Mouse (Mus musculus) regulatory T cell (primary cell): ENCODE results near the gene Gm28308.

Experiments
- in situ Hi-C: fragments of 300-600 bp; cut with MboI, MseI; formaldehyde crosslinking; loops from one replicate; pipeline ENCODE4 v1.15.1; 2025; ENCODE audit warnings: high pct_unique_total_duplicates

Gm28308 gene

GRCm38 (mm10) chr6:52233546-52234427 is 20.6 kb upstream of the Gm28308 start:
- in situ Hi-C loops: no loop called here

GRCm38 (mm10) chr6:52232984-52233545 is 19.9 kb upstream of the Gm28308 start:
- in situ Hi-C loops: no loop called here

DNA sequence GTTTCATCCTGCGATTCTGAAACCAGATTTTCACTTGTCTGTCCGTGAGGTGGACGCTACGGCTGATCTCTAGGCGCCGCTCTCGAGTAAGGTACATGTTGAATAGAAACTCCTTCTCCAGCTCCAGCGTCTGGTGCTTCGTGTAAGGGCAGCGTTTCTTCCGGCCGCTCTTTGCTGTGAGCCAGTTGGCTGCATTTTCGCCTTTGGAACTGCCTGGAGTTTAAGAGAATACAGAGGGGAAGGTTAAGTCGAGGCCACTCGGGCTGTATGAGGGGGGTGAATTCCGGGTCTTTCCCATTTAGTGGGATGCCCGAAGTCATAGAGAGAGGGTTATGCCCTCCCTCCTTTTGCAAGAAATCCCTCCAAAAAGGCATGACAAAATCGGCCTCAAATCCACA is 19.4 kb upstream of the Gm28308 start:
- in situ Hi-C loops: no loop called here

DNA sequence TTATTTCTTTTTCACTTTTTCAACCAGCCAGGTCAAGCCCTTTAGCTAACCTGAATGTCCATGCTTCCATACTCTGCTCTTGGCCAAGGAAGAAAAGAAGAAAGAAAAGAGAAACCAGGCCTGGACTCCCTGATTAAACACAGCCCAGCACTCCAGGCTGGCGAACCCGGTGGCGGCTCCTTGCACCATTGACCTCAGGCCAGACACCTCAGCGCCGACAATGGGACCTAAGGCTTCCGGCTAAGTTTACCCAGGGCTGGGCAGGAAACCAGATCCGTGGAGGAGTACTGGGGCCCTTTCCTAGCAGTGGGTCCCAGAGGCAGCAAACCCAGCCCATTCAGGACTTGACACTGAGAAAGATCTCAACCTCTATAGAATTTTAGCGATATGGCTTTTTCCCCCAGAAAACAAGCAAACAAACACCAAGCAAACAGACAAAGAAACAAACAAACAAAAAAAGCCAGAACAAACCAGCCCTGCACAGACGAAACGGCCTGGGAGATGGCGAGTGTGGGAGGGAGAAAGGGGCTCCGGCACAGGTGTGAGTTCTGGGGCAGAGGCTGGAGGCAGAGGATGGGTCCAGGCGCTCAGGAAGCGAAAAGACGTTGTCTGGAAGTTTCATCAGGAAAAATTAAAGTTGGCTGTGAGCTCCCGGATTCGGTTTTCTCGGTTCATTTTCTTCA is 18.9 kb upstream of the Gm28308 start:
- in situ Hi-C loops: no loop called here

- in situ Hi-C loops: no loop called here
Observed at GRCm38 (mm10) chr6:52230516-52231165, 17.5 kb upstream of the Gm28308 start, which contains the start of gene Hoxa9. Gene Hoxa9, minus strand, starts transcription at chr6:52231089.

GRCm38 (mm10) chr6:52229558-52230416 is 16.6 kb upstream of the Gm28308 start:
- in situ Hi-C loops: loop anchor here (5.0 to 10.0 kb wide), 2 partner anchors 222 to 1025 kb away; no protein-coding TSS in a partner anchor

- in situ Hi-C loops: loop anchor here (5.0 to 10.0 kb wide), 2 partner anchors 221 to 1024 kb away; no protein-coding TSS in a partner anchor
Observed at GRCm38 (mm10) chr6:52228475-52229465, 15.6 kb upstream of the Gm28308 start.

DNA sequence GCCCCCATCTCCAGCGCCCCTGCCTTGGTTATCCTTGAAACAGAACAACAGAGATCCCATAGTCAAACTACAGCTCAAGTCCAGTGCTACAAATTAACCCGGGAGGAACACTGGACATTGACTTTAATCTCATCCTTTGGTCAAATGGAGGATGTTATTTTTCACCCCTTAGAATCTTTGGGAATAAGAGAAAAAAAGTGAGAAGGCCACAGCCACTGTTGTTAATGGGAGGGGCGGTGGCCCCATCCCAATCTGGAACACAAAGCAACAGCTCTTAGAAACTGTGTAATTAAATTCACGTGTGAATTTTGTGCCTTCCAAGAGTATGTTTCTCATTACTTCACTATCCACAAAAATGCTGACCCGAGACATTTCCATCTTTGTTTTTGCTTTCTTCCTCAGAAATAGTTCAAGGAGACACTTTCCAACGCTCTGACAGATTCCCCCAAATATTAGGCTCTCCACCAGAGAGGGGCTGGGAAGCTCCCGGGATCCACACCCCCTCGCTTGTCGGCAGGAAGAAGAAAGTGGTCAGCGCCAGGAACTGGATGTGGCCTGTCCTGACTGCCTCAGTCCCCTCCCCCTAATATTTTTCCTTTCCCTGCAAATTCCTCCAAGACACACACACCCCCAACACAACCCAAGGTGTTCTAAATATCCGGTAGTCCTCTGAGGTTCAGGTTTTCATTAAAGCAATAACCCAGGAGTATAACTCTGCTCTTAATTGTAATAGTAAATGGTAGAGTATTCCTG is 14.5 kb upstream of the Gm28308 start:
- in situ Hi-C loops: loop anchor here (5.0 to 10.0 kb wide), 2 partner anchors 220 to 1023 kb away; no protein-coding TSS in a partner anchor

DNA sequence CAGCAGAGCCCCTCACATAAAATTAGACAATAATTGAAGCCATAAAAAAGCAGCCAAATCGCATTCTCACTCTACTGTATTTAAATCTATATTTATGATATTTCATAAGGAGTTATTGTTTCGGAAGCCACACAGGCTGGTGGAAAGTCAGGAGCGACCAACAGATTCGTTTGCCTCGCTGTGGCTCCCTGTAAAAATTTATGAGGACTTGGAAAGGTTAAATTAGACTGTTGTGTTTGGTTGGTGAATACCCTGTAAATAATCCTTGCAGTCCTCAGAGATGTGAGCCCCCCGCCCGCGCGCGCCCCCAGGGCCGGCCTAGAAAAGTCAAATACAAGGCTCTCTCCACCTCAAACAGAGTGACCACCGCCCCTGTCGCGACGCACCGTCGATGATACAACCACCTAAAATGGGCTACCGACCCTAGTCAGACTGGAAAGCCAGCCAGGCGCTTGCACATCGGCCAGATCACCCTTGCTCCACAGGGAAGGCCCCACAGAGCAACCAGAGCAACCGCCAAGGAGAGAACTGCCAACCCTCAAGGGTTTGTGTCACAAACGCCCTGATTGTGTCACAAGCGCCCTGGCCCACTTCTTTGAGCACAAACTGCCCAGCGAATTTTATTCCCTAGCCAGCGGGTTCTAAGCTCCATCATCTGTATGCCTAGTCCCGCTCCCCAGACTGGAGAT is 13.6 kb upstream of the Gm28308 start:
- in situ Hi-C loops: loop anchor here (5.0 to 10.0 kb wide), 2 partner anchors 219 to 1022 kb away; no protein-coding TSS in a partner anchor

GRCm38 (mm10) chr6:52225612-52226568 is 12.8 kb upstream of the Gm28308 start:
- in situ Hi-C loops: loop anchor here (5.0 to 10.0 kb wide), 2 partner anchors 219 to 1021 kb away; no protein-coding TSS in a partner anchor

DNA sequence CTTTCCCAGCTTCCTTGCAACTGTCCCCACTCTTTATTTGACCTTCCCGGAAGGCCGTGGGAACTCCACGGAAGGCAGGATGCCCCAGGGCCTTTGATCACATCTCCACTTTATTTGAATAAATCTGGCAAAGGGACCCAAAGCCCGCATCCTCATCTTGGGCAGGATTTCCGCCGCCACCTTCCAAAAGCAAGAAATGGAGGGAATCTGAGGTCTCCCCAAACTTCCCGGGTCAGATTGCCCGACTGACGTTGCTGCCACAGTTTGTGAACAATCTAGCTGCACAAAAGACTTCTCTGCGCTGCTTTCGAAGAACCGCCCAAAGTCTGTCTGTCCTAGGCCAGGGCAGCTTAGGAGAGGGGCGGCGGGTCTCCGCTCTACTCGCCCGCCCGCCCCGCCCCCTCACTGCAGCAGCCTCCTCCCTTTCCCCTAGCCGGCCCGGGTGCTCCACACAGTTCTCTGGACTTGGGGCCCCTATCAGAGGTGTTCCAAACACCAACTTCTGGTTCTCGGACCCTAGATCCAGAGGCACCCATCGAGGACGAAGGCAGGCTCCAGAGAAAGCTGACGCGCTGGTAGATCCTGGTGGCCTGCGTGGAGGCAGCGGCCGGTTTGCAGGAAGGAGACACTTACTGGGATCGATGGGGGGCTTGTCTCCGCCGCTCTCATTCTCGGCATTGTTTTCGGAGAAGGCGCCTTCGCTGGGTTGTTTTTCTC is 11.9 kb upstream of the Gm28308 start:
- in situ Hi-C loops: loop anchor here (5.0 to 25.0 kb wide), 3 partner anchors 218 to 1020 kb away; no protein-coding TSS in a partner anchor

DNA sequence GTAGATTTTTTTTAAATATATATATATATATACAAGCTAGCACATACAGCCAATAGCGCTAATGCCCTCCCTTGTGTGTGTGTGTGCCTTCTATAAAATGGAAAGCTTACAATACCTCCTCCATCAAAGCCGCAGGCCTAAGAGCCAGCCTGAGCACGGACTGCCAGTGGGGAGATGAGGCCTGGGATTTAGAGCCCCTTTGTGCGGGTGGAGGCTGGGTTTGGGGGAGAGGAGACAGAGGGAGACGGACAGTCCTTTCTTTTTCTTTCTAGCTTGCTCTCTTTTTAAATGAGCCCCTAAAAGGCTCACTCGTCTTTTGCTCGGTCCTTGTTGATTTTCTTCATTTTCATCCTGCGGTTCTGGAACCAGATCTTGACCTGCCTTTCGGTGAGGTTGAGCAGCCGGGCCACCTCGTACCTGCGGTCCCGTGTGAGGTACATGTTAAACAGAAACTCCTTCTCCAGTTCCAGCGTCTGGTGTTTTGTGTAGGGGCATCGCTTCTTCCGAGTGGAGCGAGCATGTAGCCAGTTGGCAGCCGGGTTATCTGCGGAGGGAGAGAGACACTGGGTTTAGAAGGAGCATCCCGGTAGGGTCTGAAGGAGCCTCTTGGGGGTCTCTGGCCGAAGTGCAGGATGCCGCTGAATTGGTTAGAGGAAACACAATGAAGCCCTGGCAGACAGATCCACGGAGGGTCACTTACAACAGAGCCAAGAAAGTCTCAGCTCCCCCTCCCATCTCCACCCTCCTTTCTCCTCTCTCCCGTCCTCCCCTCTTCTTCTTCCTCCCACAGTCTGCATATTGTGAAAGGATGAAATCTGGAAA is 11.0 kb upstream of the Gm28308 start:
- in situ Hi-C loops: loop anchor here (10.0 to 25.0 kb wide), 2 partner anchors 362 to 1019 kb away; no protein-coding TSS in a partner anchor

- in situ Hi-C loops: loop anchor here (10.0 to 25.0 kb wide), 2 partner anchors 360 to 1018 kb away; no protein-coding TSS in a partner anchor
Observed at GRCm38 (mm10) chr6:52222729-52223128, 9.6 kb upstream of the Gm28308 start.

DNA sequence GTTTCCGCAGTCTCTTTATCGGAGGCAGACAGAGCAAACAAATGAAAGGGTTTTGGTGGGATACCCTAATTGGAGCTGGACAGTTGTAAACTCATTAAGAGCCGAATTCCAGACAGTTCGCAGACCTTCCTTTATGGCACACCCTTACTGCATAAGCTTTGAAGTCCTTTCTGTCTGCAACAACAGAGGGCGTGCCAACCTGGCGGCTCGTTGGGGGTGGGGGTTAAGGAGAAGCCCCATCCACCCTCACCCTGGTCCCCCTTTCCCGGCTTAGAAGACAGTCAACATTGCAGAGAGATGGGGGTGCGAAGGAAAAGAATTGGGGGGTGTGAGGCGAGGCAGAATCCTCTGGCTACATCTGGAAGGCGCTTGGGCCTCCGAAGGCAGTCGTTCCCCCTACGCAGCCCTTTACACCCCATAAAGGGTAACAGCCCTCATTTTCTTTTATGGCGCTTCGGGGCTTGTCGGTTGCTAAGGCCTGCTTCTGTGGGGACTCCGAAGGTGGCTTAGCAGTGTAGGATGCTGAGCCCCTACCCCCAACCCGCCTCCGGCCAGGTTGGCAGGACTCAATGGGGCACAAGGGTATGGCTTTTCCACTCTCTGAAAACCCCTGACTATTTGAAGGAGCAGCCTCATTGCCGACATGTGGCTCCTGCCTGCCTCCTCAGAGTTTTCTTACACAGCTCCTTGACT is 9.0 kb upstream of the Gm28308 start:
- in situ Hi-C loops: loop anchor here (10.0 to 25.0 kb wide), 2 partner anchors 360 to 1017 kb away; no protein-coding TSS in a partner anchor
